Mouse (Mus musculus) olfactory bulb, adult 2 months (tissue): Measurements from ENCODE around the gene Aqp2.

Source experiments
- CTCF ChIP-seq: fragments of 200-500 bp; IDR thresholded peaks from 2 replicates; pipeline ENCODE4 v1.5.1; 2012; ENCODE audit warnings: low read depth, mild to moderate bottlenecking, low read length, moderate library complexity; ENCODE audit not compliant: insufficient read depth
- POLR2A ChIP-seq: fragments of 200-500 bp; IDR thresholded peaks from 2 replicates; pipeline ENCODE4 v1.6.1; 2012; ENCODE audit warnings: mild to moderate bottlenecking, low read depth, low read length, moderate library complexity; ENCODE audit not compliant: insufficient read depth

- TF ChIP-seq POLR2A (no peak), CTCF (no peak)
These were observed 28.7 kb downstream of the Aqp2 start for GRCm38 (mm10) chr15:99607388-99608113.
